Mouse (Mus musculus) liver, embryonic 12.5 days (tissue): ENCODE measurements around the gene St7l. TPM values are rescaled to one million over a fixed set of nuclear protein-coding genes. Genes with fewer than 3 reads are reported as not detected.

ENCODE experiments used
- ATAC-seq: fragments of 200-750 bp; cut with Nextera tagmentation; 2 replicates; pipeline ENCODE4 v1.8.0; 2017; ENCODE audit warnings: moderate number of reproducible peaks, mild to moderate bottlenecking, moderate library complexity
- H3K27ac ChIP-seq: fragments of 300-500 bp; sonication (generic); 2 replicates; pipeline ENCODE4 v1.5.1; 2016; ENCODE audit warnings: mild to moderate bottlenecking
- H3K27me3 ChIP-seq: fragments of 300-500 bp; sonication (generic); replicated peaks from 2 replicates; pipeline ENCODE4 v1.6.1; 2016; ENCODE audit warnings: mild to moderate bottlenecking, moderate library complexity
- H3K36me3 ChIP-seq: fragments of 300-500 bp; sonication (generic); 2 replicates; pipeline ENCODE4 v1.6.1; 2016; ENCODE audit warnings: mild to moderate bottlenecking, moderate library complexity
- H3K4me1 ChIP-seq: fragments of 300-500 bp; sonication (generic); 2 replicates; pipeline ENCODE4 v1.6.1; 2016
- H3K4me2 ChIP-seq: fragments of 300-500 bp; sonication (generic); 2 replicates; pipeline ENCODE4 v1.6.1; 2016; ENCODE audit warnings: mild to moderate bottlenecking, moderate library complexity
- H3K4me3 ChIP-seq: fragments of 300-500 bp; sonication (generic); 2 replicates; pipeline ENCODE4 v1.5.1; 2016; ENCODE audit warnings: mild to moderate bottlenecking, moderate library complexity
- H3K9ac ChIP-seq: fragments of 300-500 bp; sonication (generic); 2 replicates; pipeline ENCODE4 v1.6.1; 2016; ENCODE audit warnings: mild to moderate bottlenecking, moderate library complexity
- H3K9me3 ChIP-seq: fragments of 300-500 bp; sonication (generic); replicated peaks from 2 replicates; pipeline ENCODE4 v1.6.1; 2016; ENCODE audit warnings: mild to moderate bottlenecking, moderate library complexity
- WGBS: fragments of 180-500 bp; shearing (Covaris S2); methylation state at CpG from one replicate; pipeline ENCODE4 v1.1.7; 2016; ENCODE audit not compliant: insufficient replicate concordance; 5-methylcytosine and 5-hydroxymethylcytosine counted together
- polyA plus RNA-seq: library from polyadenylated mRNA; unstranded; fragments of >200 nt; fragmentation: Nextera tagmentation; extraction: Ambion mirVana; gene quantifications from 2 replicates; pipeline ENCODE4 v1.2.1, GENCODE M21; 2016

The St7l gene
- polyA plus RNA-seq, 1 experiment from 2014 or later, result 19.3 TPM

DNA sequence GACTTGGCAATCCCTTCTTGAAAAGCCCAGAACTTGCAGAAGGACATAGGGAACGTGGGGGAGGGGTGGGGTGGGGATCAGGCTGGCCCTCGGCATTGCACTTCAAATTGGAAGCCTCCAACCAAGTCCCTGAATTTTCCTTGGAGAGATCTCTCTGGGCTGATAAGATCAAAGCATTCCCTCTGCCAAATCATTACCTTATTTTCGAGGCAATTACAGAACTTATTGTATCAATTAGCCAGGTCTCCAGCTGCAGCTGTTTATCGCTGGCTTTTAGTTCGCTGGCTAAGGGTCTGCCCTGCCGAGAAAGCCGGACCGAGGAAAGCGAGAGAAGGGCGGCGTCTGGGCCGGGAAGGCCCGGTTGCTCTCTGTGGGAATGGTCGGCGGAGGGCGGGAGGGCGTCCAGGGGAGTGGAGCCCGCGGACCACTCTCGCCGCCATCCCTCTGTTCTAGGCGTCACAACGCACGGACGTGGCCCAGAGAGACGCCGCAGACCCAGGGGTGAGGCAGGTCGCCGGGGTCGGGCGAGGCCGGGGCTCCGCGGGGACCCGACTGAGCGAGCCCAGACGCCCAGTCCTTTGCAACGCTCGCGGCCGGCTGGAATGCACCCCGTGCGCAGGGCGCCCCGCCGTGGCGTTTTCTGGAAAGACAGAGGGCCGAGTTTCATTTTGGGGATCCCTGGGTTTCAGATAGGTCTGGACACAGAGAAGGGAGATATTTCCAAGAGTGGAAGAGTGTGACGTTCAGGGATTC, 103.9 kb downstream of the St7l start:
- Histone ChIP-seq H3K4me3 (peak overlapping the region; percentile 56), H3K27ac (no peak overlapping the region), H3K4me1 (peaks cover 13% of the 10 kb centered on the region; the same call in 1 of the 2 replicates), H3K9ac (peak overlapping the region; percentile 39; the same call in 1 of the 2 replicates), H3K4me2 (peak overlapping the region; percentile 70), H3K36me3 (no peaks in the 10 kb centered on the region), H3K27me3 (peaks cover 49% of the 10 kb centered on the region), H3K9me3 (no peaks in the 10 kb centered on the region)
- WGBS, result 1% methylated on average over 49 of the region's 49 CpGs
- peak; percentile 50 for ATAC-seq

Other genes starting within 250 kb of the St7l start
- gene Slc16a1, start 225.3 kb upstream of the St7l start, polyA plus RNA-seq, result 95.7 and 96.9 TPM in 2 replicates
- gene Ppm1j, start 82.9 kb upstream of the St7l start, polyA plus RNA-seq, result 0.79 and 1.3 TPM in 2 replicates
- gene Fam19a3, start 82.2 kb upstream of the St7l start, polyA plus RNA-seq, result not detected in 2 replicates
- 28.1 and 34.1 TPM in 2 replicates for gene Rhoc, start 75.6 kb upstream of the St7l start, polyA plus RNA-seq
- 28.5 and 29.2 TPM in 2 replicates for gene Mov10, start 45.4 kb upstream of the St7l start, polyA plus RNA-seq
- gene Capza1, start 500 bp downstream of the St7l start, polyA plus RNA-seq, result 121 and 123 TPM in 2 replicates
- 0.24 and 0.25 TPM in 2 replicates for gene Wnt2b, start 97.9 kb downstream of the St7l start, polyA plus RNA-seq
- gene Cttnbp2nl, start 189.1 kb downstream of the St7l start, polyA plus RNA-seq, result 3.4 and 3.8 TPM in 2 replicates
- not detected in 2 replicates for gene 4930564D02Rik, start 202.8 kb downstream of the St7l start, polyA plus RNA-seq